Mouse (Mus musculus) midbrain, embryonic 15.5 days (tissue): Measurements from ENCODE around the gene Rasa2. TPM values are rescaled to one million over a fixed set of nuclear protein-coding genes. Genes with fewer than 3 reads are reported as not detected.

Source experiments
- ATAC-seq: fragments of 200-750 bp; cut with Nextera tagmentation; replicated peaks from 2 replicates; pipeline ENCODE4 v1.8.0; 2017; ENCODE audit warnings: moderate TSS enrichment
- H3K27ac ChIP-seq: fragments of 300-500 bp; sonication (generic); 2 replicates; pipeline ENCODE4 v1.5.1; 2015; ENCODE audit warnings: mild to moderate bottlenecking, inconsistent platforms
- H3K27me3 ChIP-seq: fragments of 300-500 bp; sonication (generic); replicated peaks from 2 replicates; pipeline ENCODE4 v1.6.1; 2015; ENCODE audit warnings: inconsistent platforms
- H3K36me3 ChIP-seq: fragments of 300-500 bp; sonication (generic); replicated peaks from 2 replicates; pipeline ENCODE4 v1.6.1; 2015; ENCODE audit warnings: inconsistent platforms
- H3K4me1 ChIP-seq: fragments of 300-500 bp; sonication (generic); 2 replicates; pipeline ENCODE4 v1.6.1; 2015; ENCODE audit warnings: inconsistent platforms
- H3K4me2 ChIP-seq: fragments of 300-500 bp; sonication (generic); 2 replicates; pipeline ENCODE4 v1.6.1; 2015; ENCODE audit warnings: inconsistent platforms, mild to moderate bottlenecking, moderate library complexity
- H3K4me3 ChIP-seq: fragments of 300-500 bp; sonication (generic); 2 replicates; pipeline ENCODE4 v1.5.1; 2015; ENCODE audit warnings: mild to moderate bottlenecking, inconsistent platforms
- H3K9ac ChIP-seq: fragments of 300-500 bp; sonication (generic); 2 replicates; pipeline ENCODE4 v1.6.1; 2015; ENCODE audit warnings: mild to moderate bottlenecking, inconsistent platforms
- H3K9me3 ChIP-seq: fragments of 300-500 bp; sonication (generic); 2 replicates; pipeline ENCODE4 v1.6.1; 2016; ENCODE audit warnings: inconsistent platforms
- WGBS: fragments of 180-500 bp; shearing (Covaris S2); methylation state at CpG from one replicate; pipeline ENCODE4 v1.1.7; 2015; ENCODE audit warnings: mixed read lengths; 5-methylcytosine and 5-hydroxymethylcytosine counted together
- polyA plus RNA-seq: library from polyadenylated mRNA; unstranded; fragments of >200 nt; fragmentation: Nextera tagmentation; extraction: Ambion mirVana; gene quantifications from 2 replicates; pipeline ENCODE4 v1.2.1, GENCODE M21; 2015

Gene Rasa2
- polyA plus RNA-seq, 1 experiment from 2014 or later, result 17.6 TPM

DNA sequence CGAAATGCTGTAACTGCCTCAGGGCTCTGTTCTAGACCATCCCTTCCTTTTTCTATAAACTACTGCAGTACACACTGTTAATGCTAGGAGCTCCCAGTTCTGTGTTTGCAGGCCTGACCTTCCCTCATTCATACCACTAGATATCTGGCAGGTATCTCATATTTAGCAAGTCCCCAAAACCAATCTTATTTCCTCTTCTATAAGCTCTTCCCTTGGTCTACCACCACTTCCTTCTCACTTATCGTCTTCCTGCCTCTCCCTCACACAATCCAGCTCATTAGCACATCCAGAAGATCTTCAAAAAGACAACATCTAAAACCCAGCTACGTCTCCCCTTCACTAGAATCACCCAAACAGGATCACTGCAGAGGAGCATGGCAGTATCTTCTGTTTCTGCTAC is 19.1 kb downstream of the Rasa2 start:
- H3K9me3 ChIP-seq, result no peaks in the 10 kb centered on the region
- H3K27ac ChIP-seq, result no peak overlapping the region
- peaks cover 13% of the 10 kb centered on the region for H3K36me3 ChIP-seq
- no peak overlapping the region for H3K4me2 ChIP-seq
- ATAC-seq, result no peak
- H3K4me1 ChIP-seq, result no peaks in the 10 kb centered on the region
- H3K4me3 ChIP-seq, result no peak overlapping the region
- H3K9ac ChIP-seq, result no peak overlapping the region
- 90% methylated on average over 3 of the region's 3 CpGs for WGBS
- H3K27me3 ChIP-seq, result no peaks in the 10 kb centered on the region

GRCm38 (mm10) chr9:96611693-96612293 is 19.6 kb downstream of the Rasa2 start:
- Histone ChIP-seq H3K4me2 (no peak overlapping the region), H3K36me3 (peaks cover 17% of the 10 kb centered on the region), H3K27ac (no peak overlapping the region), H3K4me3 (no peak overlapping the region), H3K27me3 (no peaks in the 10 kb centered on the region), H3K9me3 (0 out of 2 replicates have a peak, but pooled peaks cover 2% of the 10 kb centered on the region), H3K4me1 (no peaks in the 10 kb centered on the region), H3K9ac (no peak overlapping the region)
- WGBS, result 60% methylated on average over 8 of the region's 8 CpGs
- ATAC-seq, result no peak

DNA sequence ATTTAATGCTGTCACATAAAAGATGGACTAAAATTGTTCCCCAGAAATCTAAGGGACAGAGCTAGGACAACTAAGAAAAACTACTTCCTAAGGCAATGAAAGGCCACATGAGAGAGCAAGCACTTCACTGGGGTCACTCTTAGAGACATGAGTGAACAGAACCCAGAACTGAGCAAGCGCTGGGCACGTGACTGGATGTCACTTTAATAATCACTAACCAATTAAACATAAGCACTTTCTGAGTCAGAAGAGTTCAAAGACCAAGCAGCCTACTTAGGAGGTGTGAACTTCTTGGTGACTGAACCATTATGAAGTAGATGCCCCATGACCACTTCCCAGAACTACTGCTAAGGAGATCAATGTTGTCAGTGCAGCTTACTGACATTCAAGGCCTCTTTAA is 20.6 kb downstream of the Rasa2 start:
- Histone ChIP-seq H3K36me3 (peaks cover 20% of the 10 kb centered on the region), H3K9ac (no peak overlapping the region), H3K4me3 (no peak overlapping the region), H3K27ac (no peak overlapping the region), H3K4me1 (no peaks in the 10 kb centered on the region), H3K4me2 (no peak overlapping the region), H3K27me3 (no peaks in the 10 kb centered on the region), H3K9me3 (0 out of 2 replicates have a peak, but pooled peaks cover 2% of the 10 kb centered on the region)
- ATAC-seq, result no peak
- 84% methylated on average over 2 of the region's 2 CpGs for WGBS

DNA sequence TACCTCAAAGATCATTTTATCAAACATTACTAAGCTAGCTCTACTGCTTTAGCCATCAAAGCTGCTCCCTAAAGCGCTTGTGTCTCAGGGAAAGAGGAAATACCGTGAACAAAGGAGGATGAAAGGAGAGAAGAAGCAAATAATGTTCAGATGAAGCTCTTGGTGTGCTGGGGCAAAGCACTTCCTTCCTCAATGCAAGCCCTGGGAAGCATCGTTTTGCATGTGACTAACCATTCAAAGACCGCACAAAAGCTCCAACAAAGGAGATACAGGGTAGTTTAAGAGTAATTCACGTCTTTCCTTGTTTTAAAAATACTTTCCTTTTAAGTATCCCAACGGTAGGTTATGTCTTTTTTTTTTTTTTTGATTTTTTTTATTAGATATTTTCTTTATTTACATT is 28.0 kb downstream of the Rasa2 start:
- Histone ChIP-seq H3K4me3 (no peak overlapping the region), H3K4me2 (no peak overlapping the region), H3K9ac (no peak overlapping the region), H3K27ac (no peak overlapping the region), H3K9me3 (0 out of 2 replicates have a peak, but pooled peaks cover 2% of the 10 kb centered on the region), H3K36me3 (peaks cover 27% of the 10 kb centered on the region), H3K27me3 (no peaks in the 10 kb centered on the region), H3K4me1 (no peaks in the 10 kb centered on the region)
- 21% methylated on average over 6 of the region's 6 CpGs for WGBS
- no peak for ATAC-seq

- Histone ChIP-seq H3K27ac (no peak overlapping the region), H3K9me3 (no peaks in the 10 kb centered on the region), H3K4me2 (no peak overlapping the region), H3K27me3 (no peaks in the 10 kb centered on the region), H3K4me1 (no peaks in the 10 kb centered on the region), H3K9ac (no peak overlapping the region), H3K4me3 (no peak overlapping the region), H3K36me3 (0 out of 2 replicates have a peak, but pooled peaks cover 10% of the 10 kb centered on the region)
- 91% methylated on average over 1 of the region's 1 CpGs for WGBS
- ATAC-seq, result no peak
Observed at GRCm38 (mm10) chr9:96597899-96598298, 33.5 kb downstream of the Rasa2 start.

GRCm38 (mm10) chr9:96592670-96593600 is 38.5 kb downstream of the Rasa2 start:
- H3K9me3 ChIP-seq, result no peaks in the 10 kb centered on the region
- H3K4me1 ChIP-seq, result no peaks in the 10 kb centered on the region
- no peak overlapping the region for H3K27ac ChIP-seq
- no peak overlapping the region for H3K4me3 ChIP-seq
- H3K9ac ChIP-seq, result no peak overlapping the region
- H3K36me3 ChIP-seq, result peaks cover 14% of the 10 kb centered on the region; the same call in 1 of the 2 replicates
- WGBS, result 93% methylated on average over 11 of the region's 11 CpGs
- H3K27me3 ChIP-seq, result no peaks in the 10 kb centered on the region
- H3K4me2 ChIP-seq, result no peak overlapping the region
- no peak for ATAC-seq

DNA sequence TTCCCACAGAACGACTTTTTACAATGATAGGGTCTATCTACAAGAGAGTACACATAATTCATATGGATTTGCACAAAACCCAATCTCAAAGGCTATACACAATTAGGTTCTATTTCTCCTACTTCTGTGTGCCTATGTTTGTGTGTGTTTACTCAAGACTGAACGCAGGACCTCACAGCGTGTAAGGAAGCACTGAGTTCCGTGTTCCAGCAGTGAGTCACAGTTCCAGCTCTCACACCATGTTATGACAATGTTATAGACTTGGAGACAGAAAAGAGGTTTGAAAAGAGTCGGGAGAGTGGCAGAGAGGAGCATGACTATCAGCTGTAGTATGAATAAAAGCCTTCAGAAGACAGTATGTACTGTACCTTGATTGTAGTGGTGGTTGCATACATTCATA is 42.1 kb downstream of the Rasa2 start:
- no peak for ATAC-seq
- 96% methylated on average over 5 of the region's 5 CpGs for WGBS
- no peaks in the 10 kb centered on the region for H3K27me3 ChIP-seq

GRCm38 (mm10) chr9:96583496-96583895 is 47.9 kb downstream of the Rasa2 start:
- Histone ChIP-seq H3K9ac (no peak overlapping the region), H3K27me3 (no peaks in the 10 kb centered on the region), H3K36me3 (no peaks in the 10 kb centered on the region), H3K4me1 (no peaks in the 10 kb centered on the region), H3K9me3 (no peaks in the 10 kb centered on the region), H3K4me3 (no peak overlapping the region), H3K27ac (no peak overlapping the region), H3K4me2 (no peak overlapping the region)
- no peak for ATAC-seq
- WGBS, result 95% methylated on average over 2 of the region's 2 CpGs

More for the DNA sequence above, 42.1 kb downstream of the Rasa2 start:
- H3K4me2 ChIP-seq, result no peak overlapping the region
- H3K4me3 ChIP-seq, result no peak overlapping the region
- no peaks in the 10 kb centered on the region for H3K4me1 ChIP-seq
- H3K9me3 ChIP-seq, result no peaks in the 10 kb centered on the region
- H3K27ac ChIP-seq, result no peak overlapping the region
- H3K36me3 ChIP-seq, result peaks cover 14% of the 10 kb centered on the region; the same call in 1 of the 2 replicates
- H3K9ac ChIP-seq, result no peak overlapping the region

DNA sequence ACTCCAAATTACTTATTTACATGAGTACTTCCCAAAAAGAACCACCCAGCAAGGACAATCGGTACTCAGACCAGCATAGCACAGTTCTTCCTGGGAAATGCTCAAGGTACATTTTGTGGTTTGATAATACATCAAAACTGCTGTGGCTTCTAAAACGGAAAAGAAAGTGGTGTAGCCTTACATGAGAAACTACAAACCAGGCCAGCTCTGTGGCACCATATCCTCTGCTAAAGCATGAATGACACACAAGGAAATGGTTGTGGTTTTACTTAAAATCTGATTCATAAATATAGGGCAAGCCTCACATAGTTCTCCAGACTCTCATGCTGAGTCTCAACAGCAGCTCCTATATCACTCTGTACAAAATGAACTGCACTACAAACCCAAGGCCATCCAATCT is 48.3 kb downstream of the Rasa2 start:
- 85% methylated on average over 2 of the region's 2 CpGs for WGBS
- Histone ChIP-seq H3K27ac (no peak overlapping the region), H3K36me3 (no peaks in the 10 kb centered on the region), H3K27me3 (no peaks in the 10 kb centered on the region), H3K4me1 (no peaks in the 10 kb centered on the region), H3K9ac (no peak overlapping the region), H3K4me2 (no peak overlapping the region), H3K9me3 (no peaks in the 10 kb centered on the region), H3K4me3 (no peak overlapping the region)
- ATAC-seq, result no peak

DNA sequence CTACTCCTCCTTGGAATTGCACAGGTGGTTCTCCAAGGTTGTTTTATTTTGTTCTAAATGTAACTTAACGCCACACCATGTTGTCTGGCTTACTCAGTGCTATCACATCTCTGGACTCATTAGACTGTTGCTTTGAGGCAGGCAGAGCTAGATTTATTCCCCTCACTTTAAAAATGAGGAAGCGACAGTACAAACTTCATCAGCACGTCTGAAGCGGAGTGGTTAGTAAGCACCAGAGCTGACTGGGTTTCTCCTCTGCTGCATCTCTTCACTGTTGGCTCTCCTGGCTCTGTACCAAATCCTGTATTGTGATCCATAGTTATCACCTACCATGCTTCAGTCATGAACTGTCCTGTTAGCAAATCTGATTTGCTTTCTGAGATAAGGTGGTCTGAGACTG is 53.2 kb downstream of the Rasa2 start:
- no peaks in the 10 kb centered on the region for H3K36me3 ChIP-seq
- H3K4me2 ChIP-seq, result no peak overlapping the region
- H3K9ac ChIP-seq, result no peak overlapping the region
- no peaks in the 10 kb centered on the region for H3K27me3 ChIP-seq
- no peak overlapping the region for H3K27ac ChIP-seq
- no peaks in the 10 kb centered on the region for H3K4me1 ChIP-seq
- H3K4me3 ChIP-seq, result no peak overlapping the region
- WGBS, result 90% methylated on average over 4 of the region's 4 CpGs
- no peak for ATAC-seq
- H3K9me3 ChIP-seq, result no peaks in the 10 kb centered on the region

GRCm38 (mm10) chr9:96577674-96578073 is 53.7 kb downstream of the Rasa2 start:
- H3K9me3 ChIP-seq, result no peaks in the 10 kb centered on the region
- H3K4me1 ChIP-seq, result no peaks in the 10 kb centered on the region
- no peaks in the 10 kb centered on the region for H3K27me3 ChIP-seq
- H3K4me2 ChIP-seq, result no peak overlapping the region
- H3K27ac ChIP-seq, result no peak overlapping the region
- H3K9ac ChIP-seq, result no peak overlapping the region
- no peak for ATAC-seq
- H3K4me3 ChIP-seq, result no peak overlapping the region
- whole genome bisulfite sequencing, result 94% methylated on average over 6 of the region's 6 CpGs
- H3K36me3 ChIP-seq, result no peaks in the 10 kb centered on the region

DNA sequence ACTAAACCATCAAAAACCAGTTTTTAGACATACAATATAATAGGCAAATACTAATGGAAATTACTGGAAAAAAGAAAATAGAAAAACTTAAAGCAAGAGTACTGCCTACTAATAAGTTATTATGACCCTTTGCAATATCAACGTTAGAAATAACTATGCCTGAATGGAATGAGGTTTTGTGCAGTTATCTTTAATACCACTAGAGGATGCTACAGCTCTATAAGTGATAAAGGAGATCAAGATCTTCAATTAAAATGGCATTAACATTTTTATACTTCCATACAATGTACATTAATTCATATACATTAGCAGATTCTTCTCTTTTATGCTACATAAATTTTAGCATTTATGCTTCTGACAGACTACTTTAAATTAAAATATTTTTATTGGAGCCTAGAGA is 58.2 kb downstream of the Rasa2 start:
- H3K9me3 ChIP-seq, result no peaks in the 10 kb centered on the region
- H3K36me3 ChIP-seq, result no peaks in the 10 kb centered on the region
- H3K4me3 ChIP-seq, result no peak overlapping the region
- ATAC-seq, result no peak
- H3K27me3 ChIP-seq, result no peaks in the 10 kb centered on the region
- no peaks in the 10 kb centered on the region for H3K4me1 ChIP-seq
- WGBS, result 2% methylated on average over 1 of the region's 1 CpGs
- no peak overlapping the region for H3K4me2 ChIP-seq
- H3K27ac ChIP-seq, result no peak overlapping the region
- H3K9ac ChIP-seq, result no peak overlapping the region
